Mouse (Mus musculus): ENCODE data around the gene Smg5. TPM values are rescaled to one million over a fixed set of nuclear protein-coding genes. Genes with fewer than 3 reads are reported as not detected.

The Smg5 gene
- polyA plus RNA-seq (2015; fragmentation: Nextera tagmentation; extraction: Ambion mirVana), result 15.7 and 22.3 TPM in 2 replicates

DNA sequence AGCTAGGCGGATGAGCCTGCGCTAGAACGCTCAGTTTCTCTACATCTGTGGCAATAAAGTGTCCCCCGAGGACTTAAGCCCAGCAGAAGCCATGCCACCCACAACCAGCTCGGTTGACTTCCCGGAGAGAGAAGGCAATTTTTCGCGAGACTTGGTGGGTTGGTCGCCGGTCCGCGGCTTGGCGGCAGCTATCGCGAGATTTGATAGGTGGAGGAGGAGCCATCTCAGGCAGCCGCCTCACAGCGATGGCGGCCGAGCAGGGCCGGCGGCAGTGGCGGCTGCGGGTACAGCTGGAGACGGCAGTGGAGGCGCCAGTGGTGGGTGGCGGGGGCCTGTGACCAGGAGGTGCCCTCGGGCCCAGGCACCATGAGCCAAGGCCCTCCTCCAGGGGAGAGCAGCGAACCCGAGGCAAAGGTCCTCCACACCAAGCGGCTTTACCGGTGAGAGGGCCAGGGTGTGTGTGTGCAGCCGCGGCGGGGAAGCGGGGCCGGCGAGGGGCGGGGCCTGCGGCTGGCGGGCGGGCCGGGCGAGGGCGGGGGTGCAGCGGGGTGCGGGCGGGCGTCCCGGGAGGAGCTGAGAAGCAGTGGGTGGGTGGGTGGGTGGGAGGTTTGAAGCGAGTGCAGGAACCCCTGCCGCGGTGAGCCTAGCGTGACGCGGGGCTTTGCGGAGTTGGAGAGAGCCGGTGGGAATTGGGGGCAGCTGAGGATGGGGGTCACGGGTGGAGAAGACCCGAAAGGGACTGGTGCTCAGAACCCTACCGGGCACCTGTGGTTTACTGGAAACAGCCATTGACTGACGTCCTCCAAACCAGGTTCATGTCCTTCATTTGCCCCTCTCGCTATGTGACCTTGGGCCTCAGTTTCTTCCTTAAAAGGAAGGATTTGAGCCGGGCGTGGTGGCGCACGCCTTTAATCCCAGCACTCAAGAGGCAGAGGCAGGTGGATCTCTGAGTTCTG, at the start of gene Smg5, which contains the start of gene Tmem79:
Gene Smg5 (plus strand): TSS at position 203 of the 956 bp plus-strand sequence.
Gene Tmem79 (minus strand): TSS at position 91 of the 956 bp plus-strand sequence.

DNA sequence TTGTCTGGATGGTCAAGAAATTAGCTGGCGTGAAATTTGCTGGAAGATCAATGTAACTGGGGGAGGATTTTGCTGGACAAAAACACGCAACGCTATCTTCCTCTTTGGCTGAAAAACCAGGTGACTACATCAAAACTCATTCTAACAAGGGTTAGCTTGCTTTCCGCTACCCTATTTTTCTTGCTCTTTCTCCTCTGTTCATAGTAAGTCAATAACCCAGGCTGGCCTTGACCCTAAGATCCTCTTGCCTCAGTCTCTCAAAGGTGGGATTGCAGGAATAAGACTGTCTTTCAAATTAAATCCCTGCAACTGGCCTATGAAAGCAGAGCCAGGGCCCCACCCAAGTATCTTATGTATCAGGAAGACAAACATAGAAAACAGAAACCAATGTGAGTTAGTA, 49.0 kb upstream of the Smg5 start, which contains the start of gene Gm38392:
Gene Gm38392 (minus strand): TSS at position 101 of the 400 bp plus-strand sequence.

DNA sequence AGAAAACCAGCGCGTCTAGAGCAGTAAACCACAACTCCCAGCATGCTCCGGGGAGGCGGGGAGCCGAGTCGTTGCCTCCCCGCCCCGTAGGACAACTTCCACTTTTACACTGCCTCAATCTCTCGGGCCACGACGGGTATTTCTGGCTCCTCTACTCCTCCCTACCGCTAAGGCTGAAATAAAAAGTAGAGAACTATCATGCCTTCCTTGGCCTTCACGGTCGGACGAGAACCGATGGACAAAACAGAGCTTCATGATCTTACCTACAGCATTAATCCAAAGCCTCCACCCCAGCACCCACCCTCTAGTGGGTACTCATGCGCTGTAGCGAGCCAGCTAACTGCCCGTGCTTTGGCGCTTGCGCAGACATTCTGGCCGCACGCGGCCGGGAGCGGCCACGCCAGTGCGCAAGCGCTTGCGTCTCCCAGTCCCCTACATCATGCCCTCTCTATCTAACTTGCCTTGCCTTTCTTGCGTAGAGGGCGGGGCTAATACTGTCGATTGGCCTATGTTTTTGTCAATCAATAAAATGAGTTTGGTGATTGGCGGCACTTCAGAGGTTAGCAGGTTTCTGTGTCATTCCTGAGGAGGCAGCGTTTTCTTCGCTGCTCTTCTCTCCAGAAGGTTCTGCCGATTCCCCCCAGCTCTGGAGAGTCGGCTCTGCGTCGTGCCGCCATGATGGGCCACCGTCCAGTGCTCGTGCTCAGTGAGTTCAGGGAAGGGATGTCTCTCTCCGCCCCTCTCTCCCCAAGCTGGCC, 39.3 kb upstream of the Smg5 start, which contains the start of the genes Tsacc and Cct3:
Gene Tsacc (minus strand): TSS at position 439 of the 758 bp plus-strand sequence.
Gene Cct3 (plus strand): TSS at position 556 of the 758 bp plus-strand sequence.

DNA sequence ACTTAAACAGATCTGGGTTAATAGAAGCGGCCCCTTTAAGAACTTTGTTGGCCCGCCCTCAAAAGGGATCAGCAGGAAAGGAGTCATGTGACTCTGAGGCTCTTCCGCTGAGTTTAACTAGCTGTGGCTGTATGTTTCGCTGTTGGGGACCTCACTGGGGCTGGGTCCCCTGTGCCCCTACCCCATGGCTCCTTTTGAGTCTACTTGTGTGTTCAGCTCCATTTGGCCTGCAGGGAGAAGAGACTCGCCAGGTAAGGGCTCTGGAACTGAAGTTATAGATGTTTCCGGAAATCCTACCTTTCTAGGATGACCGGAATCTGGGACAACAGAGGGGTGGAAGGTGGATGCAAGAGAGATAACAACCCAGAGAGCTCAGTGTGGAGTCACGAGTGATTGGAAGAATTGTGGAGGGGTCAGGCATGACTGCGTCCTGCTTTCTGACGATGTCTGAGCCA, 11.1 kb upstream of the Smg5 start, which contains the start of gene Glmp:
Gene Glmp (plus strand): TSS at position 73 of the 455 bp plus-strand sequence.

DNA sequence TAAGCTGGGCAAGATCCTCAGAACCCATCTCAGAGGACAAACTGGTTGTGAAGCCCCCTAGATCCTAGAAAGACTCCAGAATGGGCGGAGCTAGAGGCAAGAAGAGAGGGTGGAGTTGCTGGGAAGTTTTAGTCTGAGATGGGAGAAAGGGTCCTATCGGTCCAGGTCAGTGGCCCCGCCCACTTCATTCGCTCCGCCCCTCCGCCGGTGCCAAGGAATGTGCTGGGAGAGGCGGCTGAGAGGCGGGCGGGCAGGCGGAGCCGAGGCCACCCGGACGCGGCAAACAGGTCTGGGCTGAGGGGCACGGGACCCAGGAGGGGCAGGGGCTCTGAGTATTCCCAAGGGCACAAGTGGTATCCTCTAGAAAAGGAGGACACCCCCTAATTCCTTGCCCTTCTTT, 28.3 kb downstream of the Smg5 start, which contains the start of gene Paqr6:
Gene Paqr6 (plus strand): TSS at position 248 of the 400 bp plus-strand sequence.

DNA sequence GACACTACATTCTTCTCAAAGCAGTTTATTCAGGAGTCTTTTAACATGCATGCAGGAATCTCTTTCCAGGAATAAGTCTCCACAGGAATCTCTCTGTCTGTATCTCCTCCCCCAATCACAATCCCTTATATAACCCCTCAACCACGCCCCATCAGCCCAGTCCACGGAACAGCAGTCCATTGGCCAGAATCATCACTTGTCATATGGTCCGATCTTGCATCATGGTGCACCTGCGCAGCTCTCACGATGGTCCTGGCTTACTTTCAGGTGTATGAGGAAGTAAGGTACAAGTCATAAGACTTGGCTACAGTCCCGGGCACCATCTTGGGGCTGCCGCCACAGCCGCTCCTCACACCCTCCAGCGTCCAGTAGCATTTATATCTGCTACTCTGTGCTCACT, 36.6 kb downstream of the Smg5 start, which contains the start of gene Bglap3:
Gene Bglap3 (minus strand): TSS at position 101 of the 400 bp plus-strand sequence.

DNA sequence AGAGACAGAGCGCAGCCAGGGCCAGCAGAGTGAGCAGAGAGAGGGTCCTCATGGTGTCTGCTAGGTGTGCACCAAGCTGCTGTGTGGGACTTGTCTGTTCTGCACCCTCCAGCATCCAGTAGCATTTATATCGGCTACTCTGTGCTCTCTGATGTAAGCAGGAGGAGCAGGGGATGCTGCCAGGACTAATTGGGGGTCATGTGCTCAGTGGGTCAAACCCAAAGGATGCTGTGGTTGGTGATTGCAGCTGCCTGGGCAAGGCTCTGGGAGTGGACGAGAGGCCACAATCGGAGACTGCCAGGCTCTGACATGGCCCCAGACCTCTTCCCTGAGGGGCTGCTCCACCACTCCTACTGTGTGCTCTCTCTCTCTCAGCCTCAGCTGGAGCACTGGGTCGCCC, 42.5 kb downstream of the Smg5 start, which contains the start of gene Bglap2:
Gene Bglap2 (minus strand): TSS at position 101 of the 400 bp plus-strand sequence.

DNA sequence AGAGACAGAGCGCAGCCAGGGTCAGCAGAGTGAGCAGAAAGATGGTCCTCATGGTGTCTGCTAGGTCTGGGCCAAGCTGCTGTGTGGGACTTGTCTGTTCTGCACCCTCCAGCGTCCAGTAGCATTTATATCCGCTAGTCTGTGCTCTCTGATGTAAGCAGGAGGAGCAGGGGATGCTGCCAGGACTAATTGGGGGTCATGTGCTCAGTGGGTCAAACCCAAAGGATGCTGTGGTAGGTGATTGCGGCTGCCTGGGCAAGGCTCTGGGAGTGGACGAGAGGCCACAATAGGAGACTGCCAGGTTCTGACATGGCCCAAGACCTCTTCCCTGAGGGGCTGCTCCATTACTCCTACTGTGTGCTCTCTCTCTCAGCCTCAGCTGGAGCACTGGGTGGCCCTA, 48.3 kb downstream of the Smg5 start, which contains the start of gene Bglap:
Gene Bglap (minus strand): TSS at position 101 of the 400 bp plus-strand sequence.

DNA sequence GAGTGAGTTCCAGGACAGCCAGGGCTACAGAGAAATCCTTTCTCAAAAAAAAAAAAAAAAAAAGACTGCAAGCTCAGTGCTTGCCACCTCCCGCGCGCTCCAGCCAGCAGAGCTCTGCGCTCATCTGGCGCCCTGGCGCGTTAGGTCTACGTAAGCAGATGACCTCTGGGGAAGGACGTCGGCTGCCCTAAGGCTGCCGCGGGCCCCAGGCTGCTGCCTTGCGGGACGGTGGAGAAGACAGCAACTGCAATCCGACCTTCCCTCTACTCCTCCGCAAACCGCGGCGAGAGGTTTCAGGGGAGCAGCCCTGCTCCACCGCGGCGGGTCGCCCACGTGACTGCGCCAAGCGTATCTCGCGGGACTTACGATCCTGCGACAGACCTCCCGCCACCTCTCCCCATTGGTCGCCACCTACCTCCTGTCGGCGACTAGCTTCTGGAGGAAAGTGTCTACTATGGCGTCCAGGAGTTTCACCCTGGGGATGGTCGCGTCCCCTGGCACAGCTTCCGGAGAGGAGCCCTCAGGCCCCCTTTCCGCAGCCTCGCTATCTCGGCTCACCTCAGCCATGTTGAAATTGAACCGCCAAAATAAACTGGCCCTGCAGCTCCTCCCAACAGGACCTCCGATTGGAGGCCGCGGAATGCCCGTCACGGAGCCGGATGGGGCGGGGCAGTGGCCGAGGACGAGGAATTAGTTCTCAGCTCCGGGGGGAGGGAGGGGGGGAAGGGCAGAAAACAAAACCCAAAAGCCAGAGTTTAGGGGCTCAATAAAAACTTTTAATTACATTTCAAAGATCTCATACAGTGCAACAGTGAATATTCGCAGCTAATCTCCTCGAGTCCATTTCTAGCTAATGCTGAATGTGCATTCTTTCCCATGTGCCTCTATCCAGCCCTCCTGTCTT, 73.9 kb downstream of the Smg5 start, which contains the start of gene Pmf1:
Gene Pmf1 (minus strand): TSS at position 591 of the 904 bp plus-strand sequence.

Other genes starting within 250 kb of the Smg5 start
- gene Mef2d, start 193.9 kb upstream of the Smg5 start, polyA plus RNA-seq (2015; fragmentation: Nextera tagmentation; extraction: Ambion mirVana), result 16.6 and 22.4 TPM in 2 replicates
- gene Rhbg, start 81.6 kb upstream of the Smg5 start, polyA plus RNA-seq (2015; fragmentation: Nextera tagmentation; extraction: Ambion mirVana), result 0.44 and 0.46 TPM in 2 replicates
- gene Gm38392, start 49.0 kb upstream of the Smg5 start, polyA plus RNA-seq (2015; fragmentation: Nextera tagmentation; extraction: Ambion mirVana), result 0.19 and 0.44 TPM in 2 replicates
- gene Tsacc, start 39.3 kb upstream of the Smg5 start, polyA plus RNA-seq (2015; fragmentation: Nextera tagmentation; extraction: Ambion mirVana), result 28.9 and 48.6 TPM in 2 replicates
- gene Cct3, start 39.1 kb upstream of the Smg5 start, polyA plus RNA-seq (2015; fragmentation: Nextera tagmentation; extraction: Ambion mirVana), result 229 and 265 TPM in 2 replicates
- gene Glmp, start 11.2 kb upstream of the Smg5 start, polyA plus RNA-seq (2015; fragmentation: Nextera tagmentation; extraction: Ambion mirVana), result 174 and 296 TPM in 2 replicates
- gene Tmem79, start 112 bp upstream of the Smg5 start, polyA plus RNA-seq (2015; fragmentation: Nextera tagmentation; extraction: Ambion mirVana), result 2.1 and 2.2 TPM in 2 replicates
- 24.2 and 53.0 TPM in 2 replicates for gene Paqr6, start 28.3 kb downstream of the Smg5 start, polyA plus RNA-seq (2015; fragmentation: Nextera tagmentation; extraction: Ambion mirVana)
- gene Bglap3, start 36.5 kb downstream of the Smg5 start, polyA plus RNA-seq (2015; fragmentation: Nextera tagmentation; extraction: Ambion mirVana), result 0.55 TPM in 1 of 2 replicates, not detected in the other
- gene Bglap2, start 42.4 kb downstream of the Smg5 start, polyA plus RNA-seq (2015; fragmentation: Nextera tagmentation; extraction: Ambion mirVana), result not detected in 2 replicates
- gene Bglap, start 48.2 kb downstream of the Smg5 start, polyA plus RNA-seq (2015; fragmentation: Nextera tagmentation; extraction: Ambion mirVana), result 0.59 and 0.93 TPM in 2 replicates
- 46.1 and 61.3 TPM in 2 replicates for gene Pmf1, start 74.1 kb downstream of the Smg5 start, polyA plus RNA-seq (2015; fragmentation: Nextera tagmentation; extraction: Ambion mirVana)
- 12.5 and 15.6 TPM in 2 replicates for gene Slc25a44, start 88.9 kb downstream of the Smg5 start, polyA plus RNA-seq (2015; fragmentation: Nextera tagmentation; extraction: Ambion mirVana)
- 4.1 and 5.2 TPM in 2 replicates for gene Sema4a, start 124.9 kb downstream of the Smg5 start, polyA plus RNA-seq (2015; fragmentation: Nextera tagmentation; extraction: Ambion mirVana)
- gene Lmna, start 173.7 kb downstream of the Smg5 start, polyA plus RNA-seq (2015; fragmentation: Nextera tagmentation; extraction: Ambion mirVana), result 128 and 130 TPM in 2 replicates
- 2.7 and 3.6 TPM in 2 replicates for gene Mex3a, start 196.1 kb downstream of the Smg5 start, polyA plus RNA-seq (2015; fragmentation: Nextera tagmentation; extraction: Ambion mirVana)
- 0.58 and 0.88 TPM in 2 replicates for gene Rab25, start 212.0 kb downstream of the Smg5 start, polyA plus RNA-seq (2015; fragmentation: Nextera tagmentation; extraction: Ambion mirVana)
- 141 and 169 TPM in 2 replicates for gene Lamtor2, start 216.8 kb downstream of the Smg5 start, polyA plus RNA-seq (2015; fragmentation: Nextera tagmentation; extraction: Ambion mirVana)
- 19.2 and 23.5 TPM in 2 replicates for gene Ubqln4, start 217.5 kb downstream of the Smg5 start, polyA plus RNA-seq (2015; fragmentation: Nextera tagmentation; extraction: Ambion mirVana)
- 269 and 288 TPM in 2 replicates for gene Ssr2, start 239.6 kb downstream of the Smg5 start, polyA plus RNA-seq (2015; fragmentation: Nextera tagmentation; extraction: Ambion mirVana)